Mouse (Mus musculus): ENCODE results near the gene Hist1h2ah. TPM values are rescaled to one million over a fixed set of nuclear protein-coding genes. Genes with fewer than 3 reads are reported as not detected.
"Not testable (repeated sequence)": the region's sequence is repeated elsewhere in the genome, so short reads cannot be mapped to it uniquely, and the experiment has no call there.

Gene Hist1h2ah
- polyA plus RNA-seq, 1 experiment from 2014 or later, result 3.0 TPM

DNA sequence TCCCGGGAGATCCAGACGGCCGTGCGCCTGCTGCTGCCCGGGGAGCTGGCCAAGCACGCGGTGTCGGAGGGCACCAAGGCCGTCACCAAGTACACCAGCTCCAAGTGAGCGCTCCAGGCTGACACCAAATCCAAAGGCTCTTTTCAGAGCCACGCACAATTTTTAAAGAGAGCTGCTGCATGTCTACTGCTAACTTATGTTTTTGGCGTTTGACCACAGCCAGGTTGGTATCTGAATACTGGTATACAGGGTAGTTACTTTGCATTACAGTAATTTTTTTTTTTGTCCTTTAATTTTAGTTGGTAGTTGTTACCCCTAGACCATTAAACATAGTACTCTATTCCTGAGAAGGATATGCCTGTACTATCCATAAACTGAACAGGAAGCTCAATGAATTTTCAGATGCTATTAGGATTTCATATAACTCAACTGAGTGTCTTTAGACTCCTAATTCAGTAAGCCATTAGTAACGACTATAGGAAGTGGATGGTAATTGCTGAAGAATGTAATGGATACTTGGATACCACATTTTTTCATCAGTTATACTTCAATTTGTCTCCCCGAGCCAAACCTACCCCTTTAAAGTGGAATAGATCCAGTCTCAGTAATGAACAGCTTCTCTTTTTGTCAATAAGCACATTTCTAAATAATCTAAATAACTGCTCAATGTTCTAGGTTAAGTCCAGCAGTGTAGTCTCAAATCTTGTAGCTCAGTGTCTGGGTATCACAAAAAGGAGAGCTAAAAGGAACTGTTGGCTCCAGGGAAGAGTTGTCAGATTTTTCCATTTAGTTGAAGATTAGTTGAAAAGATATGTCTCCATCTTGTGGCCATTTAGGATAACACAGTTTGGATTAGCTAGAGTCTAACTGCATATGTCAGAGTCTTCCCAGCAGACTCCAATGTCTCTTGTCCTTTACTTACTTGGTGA, 8.4 kb upstream of the Hist1h2ah start:
- Histone ChIP-seq H3K4me2 (replicated peaks) (peak overlapping the region; percentile 57), H3K9ac (peak overlapping the region; percentile 37), H3K27ac (peak overlapping the region; percentile 79), H3K9me3 (no peaks in the 10 kb centered on the region), H3K4me1 (replicated peaks) (peaks cover 6% of the 10 kb centered on the region; the same call in 1 of the 2 replicates), H3K4me3 (replicated peaks) (peak overlapping the region; percentile 28), H3K27me3 (replicated peaks) (no peaks in the 10 kb centered on the region), H3K36me3 (no peaks in the 10 kb centered on the region)
- WGBS, result 1% methylated on average over 12 of the region's 14 CpGs
- ATAC-seq, result peak; percentile 14

DNA sequence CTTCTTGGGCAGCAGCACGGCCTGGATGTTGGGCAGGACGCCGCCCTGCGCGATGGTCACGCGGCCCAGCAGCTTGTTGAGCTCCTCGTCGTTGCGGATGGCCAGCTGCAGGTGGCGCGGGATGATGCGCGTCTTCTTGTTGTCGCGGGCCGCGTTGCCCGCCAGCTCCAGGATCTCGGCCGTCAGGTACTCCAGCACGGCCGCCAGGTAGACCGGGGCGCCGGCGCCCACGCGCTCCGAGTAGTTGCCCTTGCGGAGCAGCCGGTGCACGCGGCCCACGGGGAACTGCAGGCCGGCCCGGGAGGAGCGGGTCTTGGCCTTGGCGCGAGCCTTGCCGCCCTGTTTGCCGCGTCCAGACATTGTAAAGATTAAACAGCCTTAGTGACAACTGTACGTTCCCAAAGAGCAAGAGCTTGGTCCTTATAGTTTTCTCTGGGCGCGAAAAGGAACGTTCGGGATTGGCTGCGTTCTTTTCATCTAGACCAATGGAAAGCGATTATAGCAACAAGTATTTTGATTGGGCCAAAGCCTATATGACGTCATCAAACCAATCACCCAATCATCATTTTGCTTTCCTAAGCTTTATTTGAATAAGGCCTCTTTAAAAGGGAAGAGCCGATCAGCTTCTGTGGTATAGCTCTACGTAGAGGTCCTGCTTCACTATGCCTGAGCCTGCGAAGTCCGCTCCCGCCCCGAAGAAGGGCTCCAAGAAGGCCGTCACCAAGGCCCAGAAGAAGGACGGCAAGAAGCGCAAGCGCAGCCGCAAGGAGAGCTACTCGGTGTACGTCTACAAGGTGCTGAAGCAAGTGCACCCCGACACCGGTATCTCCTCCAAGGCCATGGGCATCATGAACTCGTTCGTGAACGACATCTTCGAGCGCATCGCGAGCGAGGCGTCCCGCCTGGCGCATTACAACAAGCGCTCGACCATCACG, 7.5 kb upstream of the Hist1h2ah start, which contains the start of the genes Hist1h2ag and Hist1h2bj:
Hist1h2ag (minus strand) TSS at position 377 of the 935 bp plus-strand sequence.
Hist1h2bj (plus strand) TSS at position 647 of the 935 bp plus-strand sequence.
- H3K36me3 ChIP-seq; H3K9me3 ChIP-seq; H3K27me3 ChIP-seq (replicated peaks); H3K4me1 ChIP-seq (replicated peaks): not testable (repeated sequence)
- Histone ChIP-seq H3K27ac (peak within 1 kb of the TSS; percentile 87), H3K4me2 (replicated peaks) (peak within 1 kb of the TSS; percentile 58), H3K9ac (peak within 1 kb of the TSS; percentile 56), H3K4me3 (replicated peaks) (peak within 1 kb of the TSS; percentile 34)
- WGBS, result under 1% methylated on average over 49 of the region's 80 CpGs
- ATAC-seq, result peak; percentile 93

DNA sequence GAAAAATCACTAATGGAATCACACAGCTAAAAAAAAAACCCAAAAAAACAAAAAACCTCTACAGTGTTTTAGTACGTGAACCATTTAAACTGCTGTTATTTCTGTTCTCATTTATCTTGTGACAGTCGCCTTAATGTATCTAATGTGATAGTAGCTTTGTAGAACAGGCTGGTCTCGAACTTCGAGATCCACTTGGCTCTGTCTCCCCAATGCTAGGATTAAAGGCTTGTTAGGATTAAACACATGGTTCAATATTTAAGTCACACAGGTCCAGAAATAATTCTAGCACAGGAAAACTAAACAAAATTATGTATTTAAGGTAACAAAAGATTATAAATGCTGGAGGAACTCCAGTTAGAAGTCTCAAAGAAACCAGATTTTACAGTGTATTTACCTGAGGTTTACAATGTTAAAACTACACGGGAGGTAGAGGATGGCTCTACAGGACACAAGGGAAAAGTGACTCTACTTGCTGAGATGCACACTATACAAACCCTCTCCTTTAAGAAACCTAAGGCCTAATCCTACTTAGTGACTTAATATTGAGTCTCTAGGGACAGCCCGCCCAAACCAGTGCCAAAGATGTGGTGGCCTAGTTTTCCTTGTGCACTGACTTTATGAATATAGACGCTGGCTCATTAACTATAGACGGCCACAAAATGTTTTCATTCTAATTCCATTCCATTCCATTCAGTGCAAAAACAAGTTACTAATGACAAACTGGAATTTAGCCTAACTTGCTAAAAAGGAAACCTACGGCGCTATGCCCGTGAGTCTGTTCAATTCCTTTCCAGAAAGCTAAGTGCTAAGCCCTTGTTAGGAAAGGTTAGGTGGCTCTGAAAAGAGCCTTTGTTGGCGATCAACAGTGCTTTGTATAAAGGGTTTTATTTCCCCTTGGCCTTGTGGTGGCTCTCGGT, 6.5 kb upstream of the Hist1h2ah start:
- peak overlapping the region; percentile 58 for H3K4me2 ChIP-seq (replicated peaks)
- WGBS, result 3% methylated on average over 13 of the region's 13 CpGs
- H3K9me3 ChIP-seq, result no peaks in the 10 kb centered on the region
- H3K27me3 ChIP-seq (replicated peaks), result no peaks in the 10 kb centered on the region
- peak overlapping the region; percentile 34 for H3K4me3 ChIP-seq (replicated peaks)
- ATAC-seq, result no peak
- H3K36me3 ChIP-seq, result no peaks in the 10 kb centered on the region
- peaks cover 6% of the 10 kb centered on the region; the same call in 1 of the 2 replicates for H3K4me1 ChIP-seq (replicated peaks)
- H3K27ac ChIP-seq, result peak overlapping the region; percentile 87
- H3K9ac ChIP-seq, result peak overlapping the region; percentile 56

DNA sequence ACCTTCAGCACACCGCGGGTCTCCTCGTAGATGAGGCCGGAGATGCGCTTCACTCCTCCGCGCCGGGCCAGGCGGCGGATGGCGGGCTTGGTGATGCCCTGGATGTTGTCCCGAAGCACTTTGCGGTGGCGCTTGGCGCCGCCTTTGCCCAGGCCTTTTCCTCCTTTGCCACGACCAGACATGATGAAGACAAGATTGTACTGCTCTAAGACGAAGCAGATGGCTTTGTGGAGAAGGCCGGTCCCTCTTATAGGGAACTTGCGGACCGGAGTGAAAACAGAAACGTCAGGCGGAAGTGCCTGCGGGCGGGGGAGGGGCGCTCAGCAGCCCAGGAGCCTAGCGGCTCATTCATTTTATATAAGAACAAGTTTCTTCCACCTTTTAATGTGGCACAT, 5.8 kb upstream of the Hist1h2ah start, which contains the start of gene Hist1h4i:
Hist1h4i (minus strand) TSS at position 221 of the 395 bp plus-strand sequence.
- peak within 1 kb of the TSS; percentile 87 for H3K27ac ChIP-seq
- not testable (repeated sequence) for H3K9me3 ChIP-seq; H3K27me3 ChIP-seq (replicated peaks); H3K4me1 ChIP-seq (replicated peaks); H3K36me3 ChIP-seq
- peak within 1 kb of the TSS; percentile 34 for H3K4me3 ChIP-seq (replicated peaks)
- peak; percentile 68 for ATAC-seq
- H3K4me2 ChIP-seq (replicated peaks), result peak within 1 kb of the TSS; percentile 58
- H3K9ac ChIP-seq, result peak within 1 kb of the TSS; percentile 56
- WGBS, result under 1% methylated on average over 25 of the region's 27 CpGs

DNA sequence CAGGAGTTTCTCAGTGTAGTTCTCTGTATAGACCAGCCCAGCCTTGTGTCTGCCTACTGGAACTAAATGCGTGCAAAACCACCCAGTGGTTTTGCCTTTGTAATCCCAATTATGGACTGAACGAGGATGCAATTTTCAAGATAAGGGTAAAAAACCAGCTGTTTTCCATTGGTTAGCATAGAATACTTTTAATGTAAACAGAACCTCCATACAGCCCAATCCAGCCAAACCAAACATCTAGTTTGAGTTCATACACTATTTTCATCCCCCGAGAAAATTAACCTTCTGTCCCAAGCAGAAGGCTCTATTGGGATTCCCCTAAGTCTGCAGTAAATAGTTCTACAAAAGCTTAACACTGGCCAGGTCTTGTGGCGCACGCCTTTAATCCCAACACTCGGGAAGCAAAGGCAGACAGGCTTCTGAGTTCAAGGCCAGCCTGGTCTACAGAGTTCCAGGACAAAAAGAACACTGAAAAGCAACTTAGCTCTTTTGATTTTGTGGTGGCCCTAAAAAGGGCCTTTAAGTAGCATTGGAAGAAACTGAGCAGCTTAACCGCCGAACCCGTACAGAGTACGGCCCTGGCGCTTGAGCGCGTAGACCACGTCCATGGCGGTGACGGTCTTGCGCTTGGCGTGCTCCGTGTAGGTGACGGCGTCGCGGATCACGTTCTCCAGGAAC, 5.2 kb upstream of the Hist1h2ah start:
- peak; percentile 27 for ATAC-seq
- H3K27ac ChIP-seq, result peak overlapping the region; percentile 84
- peaks cover 10% of the 10 kb centered on the region; the same call in 1 of the 2 replicates for H3K4me1 ChIP-seq (replicated peaks)
- H3K9ac ChIP-seq, result peak overlapping the region; percentile 30
- H3K27me3 ChIP-seq (replicated peaks), result no peaks in the 10 kb centered on the region
- H3K9me3 ChIP-seq, result no peaks in the 10 kb centered on the region
- H3K36me3 ChIP-seq, result no peaks in the 10 kb centered on the region
- WGBS, result under 1% methylated on average over 23 of the region's 24 CpGs
- H3K4me3 ChIP-seq (replicated peaks), result peak overlapping the region; percentile 32
- H3K4me2 ChIP-seq (replicated peaks), result peak overlapping the region; percentile 58

DNA sequence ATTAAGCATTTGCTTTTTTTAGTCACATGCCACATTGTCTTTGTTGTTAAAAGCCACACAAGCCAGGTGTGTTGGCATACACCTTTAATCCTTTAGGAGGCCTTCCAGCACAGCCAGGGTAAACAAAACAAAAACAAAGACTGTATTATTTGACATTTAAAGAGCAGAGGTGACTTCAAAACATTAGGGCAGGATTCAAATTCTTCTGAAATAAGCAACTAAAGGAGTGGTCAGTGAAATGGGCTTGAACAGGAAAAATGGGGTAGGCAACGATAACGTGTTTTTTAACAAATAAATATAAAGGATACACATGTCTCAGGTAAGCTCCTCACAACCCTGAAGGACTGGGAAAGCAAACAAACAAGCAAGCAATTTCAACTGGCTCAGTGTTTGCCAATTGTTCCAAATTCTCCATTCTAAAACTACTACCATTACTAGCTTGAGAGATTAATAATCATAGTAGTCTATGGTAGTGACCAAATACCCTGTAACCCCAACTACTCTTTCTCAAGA, 4.6 kb upstream of the Hist1h2ah start:
- H3K9ac ChIP-seq, result peak overlapping the region; percentile 30; the same call in 1 of the 2 replicates
- WGBS, result 0% methylated on average over 2 of the region's 2 CpGs

DNA sequence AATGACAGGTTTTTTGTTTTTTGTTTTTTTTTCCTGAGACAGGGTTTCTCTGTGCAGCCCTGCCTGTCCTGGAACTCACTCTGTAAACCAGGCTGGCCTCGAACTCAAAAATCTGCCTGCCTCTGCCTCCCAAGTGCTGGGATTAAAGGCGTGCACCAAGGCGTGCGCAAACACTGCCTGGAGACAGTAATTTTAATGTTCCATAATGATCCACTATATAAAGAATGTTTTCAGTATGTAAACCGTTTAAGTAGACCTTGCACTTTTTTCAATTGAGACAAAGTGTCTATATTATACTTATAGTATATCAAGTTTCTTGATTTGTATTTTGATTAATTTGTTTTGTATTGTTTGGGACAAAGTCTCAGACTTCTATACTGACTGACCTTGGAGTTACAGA, 4.0 kb upstream of the Hist1h2ah start:
- Histone ChIP-seq H3K27ac (no peak overlapping the region), H3K36me3 (no peaks in the 10 kb centered on the region), H3K9ac (no peak overlapping the region), H3K4me2 (replicated peaks) (no peak overlapping the region), H3K9me3 (no peaks in the 10 kb centered on the region), H3K4me1 (replicated peaks) (peaks cover 7% of the 10 kb centered on the region; the same call in 1 of the 2 replicates), H3K4me3 (replicated peaks) (no peak overlapping the region), H3K27me3 (replicated peaks) (no peaks in the 10 kb centered on the region)
- ATAC-seq, result no peak
- 63% methylated on average over 5 of the region's 5 CpGs for WGBS

More for the DNA sequence above, 4.6 kb upstream of the Hist1h2ah start:
- ATAC-seq, result no peak
- peaks cover 10% of the 10 kb centered on the region; the same call in 1 of the 2 replicates for H3K4me1 ChIP-seq (replicated peaks)
- H3K4me3 ChIP-seq (replicated peaks), result peak overlapping the region; percentile 32
- H3K9me3 ChIP-seq, result no peaks in the 10 kb centered on the region
- no peaks in the 10 kb centered on the region for H3K36me3 ChIP-seq
- H3K4me2 ChIP-seq (replicated peaks), result peak overlapping the region; percentile 58
- H3K27me3 ChIP-seq (replicated peaks), result no peaks in the 10 kb centered on the region
- H3K27ac ChIP-seq, result peak overlapping the region; percentile 84

DNA sequence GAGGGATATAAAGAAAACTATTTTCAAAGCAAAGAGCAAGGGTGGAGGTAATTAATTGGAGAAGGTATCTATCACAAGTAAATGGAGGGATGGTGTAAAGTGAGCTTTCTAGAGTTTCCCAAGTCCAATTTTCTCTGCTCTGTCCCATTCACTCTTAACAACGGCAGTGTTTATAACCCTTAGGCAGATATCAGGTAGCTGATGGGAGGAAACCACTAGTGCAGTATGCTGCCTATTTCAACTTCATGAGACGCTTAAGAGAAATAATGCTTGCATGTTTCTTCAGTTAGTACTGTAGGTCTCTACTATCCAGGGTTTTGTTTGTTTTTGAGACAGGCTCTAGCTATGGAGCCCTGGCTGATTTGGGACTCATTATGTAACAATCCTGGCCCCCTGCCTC, 2.0 kb upstream of the Hist1h2ah start:
- H3K9ac ChIP-seq, result no peak overlapping the region
- no peaks in the 10 kb centered on the region for H3K36me3 ChIP-seq
- no peak overlapping the region for H3K27ac ChIP-seq
- H3K4me1 ChIP-seq (replicated peaks), result 0 out of 2 replicates have a peak, but pooled peaks cover 5% of the 10 kb centered on the region
- H3K27me3 ChIP-seq (replicated peaks), result no peaks in the 10 kb centered on the region
- no peak for ATAC-seq
- no peaks in the 10 kb centered on the region for H3K9me3 ChIP-seq
- no peak overlapping the region for H3K4me3 ChIP-seq (replicated peaks)
- H3K4me2 ChIP-seq (replicated peaks), result no peak overlapping the region
- WGBS, result 52% methylated on average over 2 of the region's 2 CpGs

DNA sequence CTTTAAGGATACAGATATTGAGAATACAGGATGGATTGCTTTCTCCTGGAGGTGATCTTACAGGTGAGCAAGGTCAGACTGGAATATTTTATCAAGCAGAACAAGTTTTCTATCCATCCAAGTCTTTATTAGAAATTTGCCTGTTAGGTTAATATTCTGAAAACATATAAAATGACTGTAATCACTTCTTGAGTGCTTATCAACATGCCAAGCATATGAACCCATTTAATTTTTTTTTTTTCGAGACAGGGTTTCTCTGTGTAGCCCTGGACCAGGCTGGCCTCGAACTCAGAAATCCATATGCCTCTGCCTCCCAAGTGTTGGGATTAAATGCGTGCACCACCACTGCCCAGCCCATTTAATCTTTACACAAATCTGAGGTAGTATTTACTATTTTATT, 1.6 kb upstream of the Hist1h2ah start:
- 0 out of 2 replicates have a peak overlapping the region, but pooled peaks have one; percentile 41 for H3K9ac ChIP-seq
- peak overlapping the region; percentile 86 for H3K27ac ChIP-seq
- H3K4me3 ChIP-seq (replicated peaks), result peak overlapping the region; percentile 31
- no peaks in the 10 kb centered on the region for H3K36me3 ChIP-seq
- 0 out of 2 replicates have a peak, but pooled peaks cover 5% of the 10 kb centered on the region for H3K4me1 ChIP-seq (replicated peaks)
- 56% methylated on average over 3 of the region's 3 CpGs for WGBS
- no peaks in the 10 kb centered on the region for H3K9me3 ChIP-seq
- peak overlapping the region; percentile 68 for H3K4me2 ChIP-seq (replicated peaks)
- H3K27me3 ChIP-seq (replicated peaks), result no peaks in the 10 kb centered on the region
- ATAC-seq, result no peak

DNA sequence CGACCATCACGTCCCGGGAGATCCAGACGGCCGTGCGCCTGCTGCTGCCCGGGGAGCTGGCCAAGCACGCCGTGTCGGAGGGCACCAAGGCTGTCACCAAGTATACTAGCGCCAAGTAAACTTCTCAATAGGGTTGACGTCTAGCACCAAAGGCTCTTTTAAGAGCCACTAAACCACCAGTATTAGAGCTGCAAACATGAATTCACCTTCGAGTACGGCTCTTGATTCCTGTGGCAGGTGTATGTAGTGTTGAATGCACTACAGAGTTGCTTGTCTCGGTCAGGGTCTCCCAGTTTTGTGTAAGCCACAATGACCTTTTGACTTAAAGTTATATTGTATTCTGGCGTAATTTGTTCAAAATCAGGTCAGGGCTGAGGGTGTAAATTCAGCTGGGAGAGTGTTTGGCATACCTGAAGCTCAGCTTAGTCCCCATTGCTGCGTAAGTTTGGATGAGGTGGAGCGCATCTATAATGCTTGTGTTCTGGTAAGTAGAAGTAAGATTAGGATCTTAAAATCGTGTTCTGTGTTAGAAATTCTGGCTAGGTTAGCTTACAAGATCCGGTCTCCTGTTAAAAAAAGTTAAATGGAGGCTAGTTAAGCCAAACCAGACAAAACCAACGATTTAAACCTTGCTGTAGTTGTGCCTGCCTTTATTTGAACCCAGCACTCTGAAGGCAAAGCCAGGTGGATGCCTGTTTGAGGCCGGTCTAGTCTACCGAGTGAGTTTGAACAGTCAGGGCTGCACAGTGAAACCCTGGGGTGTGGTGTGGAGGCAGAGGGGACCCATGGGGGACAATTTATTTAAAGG, 985 bp upstream of the Hist1h2ah start:
- H3K4me3 ChIP-seq (replicated peaks), result peak overlapping the region; percentile 31
- H3K27me3 ChIP-seq (replicated peaks), result no peaks in the 10 kb centered on the region
- no peaks in the 10 kb centered on the region for H3K36me3 ChIP-seq
- H3K9me3 ChIP-seq, result no peaks in the 10 kb centered on the region
- H3K4me2 ChIP-seq (replicated peaks), result peak overlapping the region; percentile 68
- 0 out of 2 replicates have a peak, but pooled peaks cover 5% of the 10 kb centered on the region for H3K4me1 ChIP-seq (replicated peaks)
- 2% methylated on average over 23 of the region's 23 CpGs for WGBS
- ATAC-seq, result peak; percentile 11
- H3K9ac ChIP-seq, result peak overlapping the region; percentile 41
- peak overlapping the region; percentile 86 for H3K27ac ChIP-seq
